Mouse (Mus musculus) adrenal gland, adult 2 months (tissue): Measurements from ENCODE around the gene Zfp1. TPM values are rescaled to one million over a fixed set of nuclear protein-coding genes. Genes with fewer than 3 reads are reported as not detected.

Experiments
- DNase-seq: peaks from one replicate; pipeline ENCODE4 v3.0.0; 2021
- long read RNA-seq: library from polyadenylated mRNA; stranded (forward); transcript quantifications from one replicate; pipeline ENCODE4 v2.0.0, GENCODE M21; 2021
- polyA plus RNA-seq: library from polyadenylated mRNA; depleted of rRNA; stranded (reverse); fragments of >200 nt; gene quantifications from 2 replicates; pipeline ENCODE4 v1.2.3, GENCODE M21; 2012; rRNA removed
- total RNA-seq, 2 experiments: library from RNA; stranded (reverse); gene quantifications; 2 replicates each; pipeline ENCODE4 v1.2.3; 2021

Zfp1 gene
- total RNA-seq (1 to 10 TPM; 6.1 to 9.8 TPM), polyA plus RNA-seq (5.3 and 5.6 TPM in 2 replicates)
- long read RNA-seq, transcript Zfp1-201 (4 exons, 1,811 nt): major isoform, 6 of 12 reads
- long read RNA-seq, partial matches to known transcripts: 0 of 12 reads
- long read RNA-seq, other reads (novel, unspliced or antisense): 3 of 12 reads

DNA sequence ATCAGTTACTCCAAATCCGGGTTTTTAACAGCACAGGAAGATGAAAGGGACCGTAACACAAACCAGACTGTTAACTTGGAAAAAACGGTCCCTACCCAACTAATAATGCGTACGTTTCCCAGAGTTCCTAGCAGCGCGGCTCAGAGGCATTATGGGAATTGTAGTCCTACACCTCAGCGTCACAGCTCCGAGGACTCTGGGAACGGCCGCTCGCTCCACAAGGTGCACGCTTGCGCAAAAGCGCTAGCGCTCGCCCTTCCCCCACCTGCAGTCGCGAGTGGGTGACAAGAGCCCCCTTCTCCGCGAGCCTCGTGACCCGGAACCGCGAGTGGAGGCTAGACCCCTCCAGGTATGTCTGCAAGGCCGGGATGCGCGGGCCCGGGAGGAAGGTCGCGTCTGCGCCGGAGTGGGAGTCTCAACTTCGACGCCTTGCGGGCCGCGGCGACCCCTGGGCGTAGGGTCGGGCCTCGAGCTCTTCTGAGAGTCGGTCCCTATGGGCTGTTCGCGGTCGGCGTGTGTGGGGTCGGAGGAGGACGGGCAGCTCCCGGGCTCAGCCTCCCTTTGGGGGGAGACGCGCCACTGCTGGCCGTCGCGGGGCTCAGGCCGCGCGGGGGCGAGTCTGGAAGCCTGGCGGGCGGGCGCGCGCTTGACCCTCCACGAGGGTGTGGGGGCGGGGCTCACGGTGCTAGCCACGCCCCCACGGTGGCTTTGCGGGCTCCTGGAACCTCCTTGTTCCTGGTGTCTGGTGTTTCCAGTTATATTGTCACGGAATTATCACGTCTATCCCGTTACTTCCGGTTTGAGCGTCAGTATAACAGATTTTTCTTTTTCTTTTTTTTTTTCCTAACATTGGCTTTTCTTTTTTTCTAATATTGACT lies at the start of gene Zfp1:
Gene Zfp1 (plus strand): TSS at position 138 of the 878 bp plus-strand sequence.
- peak; percentile 94 for DNase-seq

DNA sequence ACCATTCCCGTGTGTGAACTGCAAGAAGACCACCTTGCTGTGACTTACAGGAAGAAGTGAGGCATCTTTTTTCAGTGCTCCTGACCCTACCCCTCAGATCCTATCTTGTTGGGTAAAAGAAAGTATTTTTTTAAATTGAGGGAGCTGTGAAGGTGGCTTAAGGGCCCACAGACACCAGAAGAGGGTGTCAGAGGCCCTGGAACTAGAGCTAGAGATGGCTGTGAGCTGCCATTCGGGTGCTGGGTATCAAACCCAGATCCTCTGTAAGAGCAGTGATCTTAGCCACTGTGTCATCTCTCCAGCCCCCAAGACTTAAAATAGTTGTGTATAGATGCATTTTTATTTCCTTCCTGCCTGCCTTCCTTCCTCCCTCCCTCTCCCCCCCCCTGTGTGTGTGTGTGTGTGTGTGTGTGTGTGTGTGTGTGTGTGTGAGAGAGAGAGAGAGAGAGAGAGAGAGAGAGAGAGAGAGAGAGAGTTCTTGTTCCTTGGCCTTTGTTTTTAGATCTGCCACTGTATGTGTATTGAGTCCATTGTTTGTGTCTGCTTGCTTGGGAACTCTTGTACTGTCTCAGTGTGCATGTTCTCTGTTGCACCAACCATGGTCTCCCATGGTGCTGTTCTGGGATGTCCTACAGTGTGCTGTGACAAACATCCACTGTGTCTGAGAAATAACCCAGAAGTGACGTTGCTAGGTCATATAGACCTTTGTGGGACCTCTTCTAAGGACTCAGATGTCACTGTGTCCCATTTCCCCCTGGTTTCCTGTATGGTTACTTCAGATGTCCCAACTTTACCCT lies 49.0 kb upstream of the Zfp1 start:
- no peak for DNase-seq

DNA sequence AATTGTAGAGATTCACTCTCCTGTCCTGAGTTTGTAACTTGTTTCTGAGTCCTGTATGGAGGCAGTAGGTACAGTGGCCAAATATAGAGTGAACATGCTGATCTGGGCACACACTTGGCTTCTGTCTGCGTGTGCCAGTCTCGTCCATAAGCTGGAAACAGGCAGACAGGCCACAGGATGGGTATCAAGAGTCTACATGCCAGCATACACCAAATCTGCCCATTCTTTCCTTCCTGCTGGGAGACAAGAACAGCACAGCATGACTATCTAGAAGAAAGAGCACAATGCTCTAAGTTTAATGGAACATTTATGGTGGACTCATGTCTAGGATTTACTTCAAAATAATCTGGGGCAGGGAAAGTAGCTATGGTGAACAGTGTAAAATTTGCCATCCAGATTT lies 48.2 kb upstream of the Zfp1 start:
- DNase-seq: no peak

DNA sequence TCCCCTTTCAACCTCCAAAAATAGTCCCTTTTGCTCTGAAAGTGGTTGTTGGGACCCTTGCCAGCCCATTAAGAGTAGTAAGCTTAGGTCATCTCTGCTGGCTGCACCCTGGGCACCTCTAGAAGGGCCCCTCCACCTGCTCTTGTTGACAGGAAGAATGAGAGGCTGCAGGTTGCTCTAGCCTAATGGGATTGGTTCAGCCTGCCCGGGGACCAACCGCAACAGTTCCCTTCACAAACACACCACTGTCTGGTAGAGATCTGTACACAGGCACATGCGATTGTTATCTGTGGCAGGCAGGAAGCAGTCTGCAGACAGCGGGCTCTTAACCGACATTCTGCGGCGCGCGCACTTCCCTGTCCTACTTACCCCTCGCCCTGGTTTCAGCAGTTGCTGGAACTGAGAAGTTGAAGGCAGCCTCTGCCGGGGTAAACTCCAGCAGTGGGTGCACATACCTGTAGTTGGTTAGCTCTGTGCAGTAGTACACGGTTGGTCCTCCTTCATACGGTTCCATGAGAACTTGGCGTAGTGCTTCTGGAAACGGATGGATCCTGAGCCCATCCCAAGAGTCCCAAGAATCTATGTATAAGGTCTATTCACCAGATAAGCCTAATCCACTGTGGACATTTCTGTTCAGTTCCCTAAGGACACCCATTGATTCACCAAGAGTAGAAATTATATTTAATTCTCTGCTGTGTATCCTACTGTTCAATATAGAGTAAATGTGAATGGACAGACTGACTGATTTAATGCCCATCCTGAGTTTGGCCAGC lies 47.3 kb upstream of the Zfp1 start:
- peak; percentile 35 for DNase-seq

DNA sequence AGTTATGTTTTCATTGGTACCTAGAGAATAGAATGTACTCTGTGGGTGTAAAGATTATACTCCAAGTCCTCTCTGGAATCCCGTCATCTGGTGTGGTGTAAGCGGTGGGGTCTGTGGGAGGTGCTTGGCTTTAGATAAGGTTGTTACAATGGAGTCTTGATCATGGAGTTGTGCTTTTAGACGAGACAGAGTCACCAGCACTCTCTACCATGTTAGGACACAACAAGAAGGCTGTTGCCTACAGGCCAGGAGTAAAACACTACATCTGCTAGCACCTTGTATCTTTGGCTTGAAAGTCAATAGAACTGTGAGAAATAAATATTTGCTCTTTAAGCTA lies 46.7 kb upstream of the Zfp1 start:
- DNase-seq: no peak

DNA sequence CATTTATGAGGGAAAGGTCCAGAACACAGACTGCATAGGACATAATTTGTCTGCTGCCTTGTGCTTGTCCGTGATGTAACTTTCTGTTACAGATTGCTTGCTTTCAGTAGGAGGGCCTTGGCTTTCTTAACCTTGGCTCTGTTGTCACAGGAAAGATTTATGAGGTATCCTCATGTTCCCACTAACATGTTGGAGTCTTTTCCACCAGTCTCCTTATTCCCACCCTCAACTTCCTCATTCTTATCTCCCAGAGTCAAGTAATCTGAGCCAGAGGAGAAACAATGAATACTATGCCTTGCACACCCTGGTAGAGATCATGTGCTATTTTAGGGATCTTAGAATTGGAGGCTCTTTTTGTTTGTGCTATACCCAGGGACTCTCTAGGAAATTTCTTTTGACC lies 45.9 kb upstream of the Zfp1 start:
- peak; percentile 64 for DNase-seq

DNA sequence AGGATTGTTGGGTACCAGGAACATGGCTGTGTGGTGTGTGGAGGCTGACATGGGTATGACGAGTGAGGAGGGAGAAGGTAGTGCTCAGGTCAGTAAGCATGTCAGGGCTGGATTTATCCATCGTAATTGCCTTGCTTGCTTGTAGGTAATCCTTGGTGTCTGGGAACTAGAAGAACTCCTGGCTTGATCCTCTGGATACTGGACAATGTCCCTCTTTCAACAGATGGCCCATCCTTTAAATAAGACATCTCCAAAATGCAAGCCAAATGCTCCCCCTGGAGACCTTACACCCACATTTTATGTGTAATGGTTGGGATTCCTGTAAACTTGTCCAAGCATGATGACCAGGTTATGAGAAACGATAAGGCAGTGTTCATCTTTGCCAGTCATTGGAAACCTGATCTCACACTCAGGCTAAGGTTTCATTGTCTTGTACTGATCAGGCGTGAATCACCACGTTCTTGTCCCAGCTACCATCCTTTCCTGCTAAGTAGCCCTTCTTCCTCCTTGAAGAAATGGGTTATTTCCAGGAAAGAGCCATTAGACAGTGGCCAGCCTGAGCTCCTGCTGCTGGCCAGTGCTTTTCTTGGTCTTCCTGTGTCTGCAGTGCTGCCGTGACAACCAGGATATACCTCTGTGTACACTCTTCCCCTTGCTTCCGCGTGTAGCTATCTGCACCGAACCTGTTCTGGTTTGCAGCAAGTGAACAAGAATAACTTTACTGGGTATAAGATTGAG lies 43.3 kb upstream of the Zfp1 start:
- DNase-seq: no peak

DNA sequence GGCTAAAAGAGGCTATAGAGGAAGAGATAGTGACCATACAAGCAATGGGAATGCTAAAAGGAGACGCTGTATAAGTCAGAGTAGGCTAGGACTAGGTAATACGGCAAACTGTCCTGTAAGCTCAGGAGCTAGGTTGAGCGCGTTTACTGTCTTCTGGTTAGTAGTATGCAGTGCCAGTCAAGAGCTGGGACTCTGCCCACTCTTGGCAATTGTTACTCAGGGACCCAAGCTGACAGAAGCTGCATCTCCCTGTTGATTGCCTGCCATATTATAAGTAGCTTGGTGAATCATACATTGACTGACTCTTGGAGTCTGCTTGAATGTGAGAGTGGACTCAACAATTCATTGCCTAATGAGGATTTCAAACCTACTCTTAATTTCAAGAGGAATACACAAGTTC lies 41.2 kb upstream of the Zfp1 start:
- no peak for DNase-seq

DNA sequence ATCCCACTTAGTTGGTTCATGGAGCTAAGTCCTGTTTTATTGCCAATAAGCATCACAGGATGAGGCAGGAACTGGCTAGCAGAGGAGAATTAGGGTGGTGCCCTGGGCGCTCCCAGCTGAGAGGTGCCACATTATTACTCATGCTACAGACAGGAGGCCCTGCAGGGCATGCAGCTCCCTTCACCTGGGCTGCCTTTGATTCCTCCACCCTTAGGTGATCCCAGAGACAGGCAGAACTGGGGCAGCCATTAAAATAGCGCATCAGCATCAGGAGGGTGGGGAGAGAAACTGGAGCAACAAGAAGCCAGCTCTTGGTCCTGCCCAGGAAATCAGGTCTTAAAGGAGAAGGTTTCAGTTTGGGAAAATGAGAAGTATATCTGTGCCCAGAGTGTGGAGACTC lies 38.2 kb upstream of the Zfp1 start:
- DNase-seq: no peak

DNA sequence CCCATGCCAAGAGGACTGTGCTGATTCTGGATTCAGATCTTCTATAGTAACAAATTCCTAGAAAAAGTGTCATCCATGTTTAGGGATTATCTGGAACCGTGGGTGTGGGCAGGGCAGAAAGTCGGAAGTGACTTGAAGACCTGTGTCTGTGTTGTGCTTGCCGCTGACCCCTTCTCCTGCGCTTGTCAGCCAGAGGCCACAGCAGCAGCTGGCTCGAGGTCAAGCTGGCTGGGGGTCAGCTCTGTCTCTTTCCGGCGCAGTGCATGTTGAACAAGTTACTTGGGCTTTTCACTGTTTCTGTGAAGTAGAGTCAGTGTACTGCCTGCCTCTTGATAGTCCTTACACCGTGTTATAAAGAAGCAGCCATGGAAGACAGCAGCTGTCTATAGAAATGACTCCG lies 36.2 kb upstream of the Zfp1 start:
- DNase-seq: no peak

DNA sequence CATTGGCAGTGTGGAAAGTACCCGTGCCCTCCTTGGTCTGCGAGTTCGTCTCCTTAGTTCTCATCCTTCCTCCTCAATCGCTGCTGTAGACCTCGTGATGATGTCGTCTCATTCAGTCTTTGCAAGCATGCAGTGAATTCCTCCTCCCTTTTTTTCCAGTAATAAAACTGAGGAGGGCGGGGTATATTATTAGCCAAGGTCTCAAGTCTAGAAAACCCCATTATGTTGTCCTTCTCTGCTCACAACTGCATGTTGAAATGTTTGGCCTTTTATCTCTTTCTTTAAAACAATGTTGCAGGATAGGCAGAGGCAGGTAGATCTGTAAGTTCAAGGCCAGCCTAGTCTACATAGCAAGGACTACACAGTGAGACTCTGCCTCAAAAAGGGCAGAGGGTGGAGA lies 35.8 kb upstream of the Zfp1 start:
- DNase-seq: no peak

DNA sequence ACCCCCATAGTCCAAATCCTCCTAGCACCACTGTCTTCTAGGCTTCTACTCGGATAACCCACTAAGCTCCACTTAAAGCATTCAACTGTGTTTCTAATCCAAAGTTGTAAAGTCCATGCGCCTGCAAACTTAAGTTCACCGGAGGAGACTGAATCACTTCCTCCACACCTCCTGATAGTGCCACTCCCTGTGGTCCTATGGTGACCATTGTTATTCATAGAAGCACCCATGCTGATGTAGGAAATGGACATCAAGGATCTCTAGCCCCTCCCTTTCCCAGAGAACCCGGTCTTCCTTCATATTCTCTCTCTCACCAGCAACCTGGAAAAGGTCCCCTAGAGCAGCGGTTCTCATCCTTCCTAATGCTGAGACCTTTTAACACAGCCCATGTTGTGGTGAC lies 30.0 kb upstream of the Zfp1 start:
- DNase-seq: no peak

DNA sequence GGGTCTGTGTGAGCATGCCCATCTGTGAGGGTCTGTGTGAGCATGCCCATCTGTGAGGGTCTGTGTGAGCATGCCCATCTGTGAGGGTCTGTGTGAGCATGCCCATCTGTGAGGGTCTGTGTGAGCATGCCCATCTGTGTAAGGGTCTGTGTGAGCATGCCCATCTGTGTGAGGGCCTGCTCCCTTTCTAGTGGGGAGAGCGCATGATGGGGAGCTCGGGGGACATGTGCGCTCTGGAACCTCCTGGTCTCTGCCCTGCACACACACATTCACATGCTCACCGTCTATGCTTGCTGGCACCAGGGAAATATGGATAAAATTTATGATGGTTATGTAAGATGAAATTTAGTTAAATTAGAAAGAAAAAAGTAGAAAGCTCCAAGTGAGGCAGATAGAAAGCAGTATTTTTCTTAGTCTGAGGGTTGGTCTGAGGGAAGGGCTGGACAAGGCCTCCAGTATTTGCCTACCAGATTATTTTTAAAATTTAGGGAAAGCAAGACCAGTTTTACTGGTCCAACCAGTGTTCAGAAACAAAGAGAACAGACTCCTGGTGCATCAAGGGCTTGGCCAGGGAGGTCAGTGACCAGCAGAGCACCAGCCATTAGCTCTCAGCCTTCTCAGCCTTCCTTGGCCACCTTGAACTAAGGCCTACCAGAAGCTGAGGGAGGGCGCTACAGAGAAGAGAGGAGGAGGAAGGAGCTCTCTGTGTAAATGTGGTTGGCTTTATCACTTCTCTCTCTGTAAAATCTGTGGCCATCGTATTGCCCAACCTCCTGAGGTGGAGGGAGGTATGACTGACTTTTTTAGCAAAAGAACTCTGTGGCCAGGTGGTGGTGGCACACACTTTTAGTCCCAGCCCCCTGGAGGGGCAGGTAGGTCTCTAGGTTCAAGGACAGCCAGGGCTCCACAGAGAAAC lies 28.2 kb upstream of the Zfp1 start:
- DNase-seq: no peak

DNA sequence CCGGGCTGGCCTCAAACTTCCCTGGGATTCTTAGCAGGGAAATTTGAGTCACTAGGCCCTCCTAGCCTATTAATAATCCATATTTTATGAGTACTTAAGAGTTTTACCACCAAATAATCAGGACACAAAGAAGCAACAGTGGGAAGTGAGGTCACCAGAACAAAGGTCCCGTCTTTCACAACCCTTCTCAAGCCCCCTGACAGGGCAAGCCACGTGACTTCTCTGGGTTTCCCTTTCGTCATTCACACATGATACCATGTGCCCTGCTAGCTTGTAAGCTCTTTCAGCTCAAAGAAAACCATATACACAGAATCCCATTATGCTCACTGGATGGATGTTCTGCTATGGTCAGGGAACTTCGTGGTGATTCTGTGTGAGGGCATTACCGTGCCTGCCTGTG lies 25.4 kb upstream of the Zfp1 start:
- DNase-seq: no peak

DNA sequence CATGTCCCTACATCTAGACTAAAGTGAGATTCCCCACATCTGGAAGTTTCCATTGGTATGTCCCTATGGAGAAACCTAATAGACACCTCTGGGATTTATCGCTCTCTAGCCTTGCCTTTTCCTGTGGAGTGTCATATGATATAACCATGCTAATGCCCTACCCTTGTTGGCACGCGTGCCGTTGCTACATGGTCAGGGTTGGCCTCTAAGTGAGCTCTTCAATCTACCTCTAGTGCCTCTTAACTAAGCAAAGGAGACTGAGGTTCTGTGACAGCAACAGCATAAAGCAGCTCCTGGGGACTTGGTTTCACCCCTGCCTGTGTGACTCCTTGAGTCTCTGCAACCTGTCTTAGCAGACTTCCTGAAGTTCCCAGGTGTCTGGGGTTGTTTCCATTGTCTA lies 24.9 kb upstream of the Zfp1 start:
- no peak for DNase-seq

DNA sequence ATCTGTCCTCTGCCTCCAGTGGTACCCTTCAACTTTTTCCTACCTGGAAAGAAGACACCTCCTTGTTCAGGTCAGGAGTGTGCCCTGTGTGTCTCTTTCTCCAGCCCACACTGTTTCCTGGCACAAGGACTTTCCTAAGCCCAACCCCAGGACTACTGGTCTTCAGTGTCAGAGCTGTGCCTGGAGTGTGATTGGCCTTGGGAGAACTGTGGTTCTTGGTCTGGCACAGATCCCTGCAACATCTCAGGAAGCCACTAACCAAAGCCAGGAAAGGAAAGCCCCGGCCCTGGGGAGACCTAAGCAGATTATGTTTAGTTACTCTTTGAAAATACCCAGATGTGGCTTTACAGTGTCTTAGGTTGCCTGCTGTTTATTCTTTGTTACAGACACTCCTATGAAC lies 23.3 kb upstream of the Zfp1 start:
- peak; percentile 77 for DNase-seq

DNA sequence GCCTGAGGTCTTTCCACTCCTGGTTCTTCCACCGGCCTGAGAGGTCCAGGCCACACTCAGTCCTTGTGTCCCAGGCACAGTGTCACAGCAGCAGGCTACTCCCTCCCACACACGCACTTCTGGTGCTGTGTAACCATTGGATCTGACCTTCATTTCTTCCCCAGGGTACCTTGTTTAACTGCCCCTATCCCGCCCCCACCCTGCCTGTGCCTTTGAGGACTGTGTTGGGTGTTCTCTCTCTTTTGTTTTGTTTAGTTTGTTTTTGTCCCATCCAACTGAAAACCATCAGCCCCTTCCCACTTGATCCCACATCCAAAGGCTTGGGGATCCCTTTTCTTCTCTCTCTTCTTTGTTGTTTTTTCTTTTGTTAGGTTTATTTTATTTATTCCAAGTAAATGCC lies 21.1 kb upstream of the Zfp1 start:
- DNase-seq: no peak

DNA sequence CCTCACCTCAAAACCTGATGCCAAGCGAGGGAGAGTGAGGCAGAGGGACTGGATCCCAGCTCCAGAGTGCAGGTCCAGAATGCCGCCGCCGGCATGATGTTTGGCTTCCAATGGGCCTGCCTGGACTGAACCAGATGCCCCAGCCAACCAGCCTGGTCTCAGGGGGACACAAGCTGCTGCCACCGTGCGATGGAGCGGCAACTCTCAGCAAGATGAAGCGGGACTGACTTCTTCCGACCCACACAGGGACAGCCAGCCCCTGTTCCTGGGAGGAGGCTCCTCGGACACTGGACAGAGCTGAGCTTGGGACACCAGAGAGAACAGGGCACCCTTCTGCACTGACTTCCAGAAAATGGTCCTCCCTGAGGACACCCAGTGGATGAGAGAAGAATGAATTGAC lies 20.6 kb upstream of the Zfp1 start:
- no peak for DNase-seq

DNA sequence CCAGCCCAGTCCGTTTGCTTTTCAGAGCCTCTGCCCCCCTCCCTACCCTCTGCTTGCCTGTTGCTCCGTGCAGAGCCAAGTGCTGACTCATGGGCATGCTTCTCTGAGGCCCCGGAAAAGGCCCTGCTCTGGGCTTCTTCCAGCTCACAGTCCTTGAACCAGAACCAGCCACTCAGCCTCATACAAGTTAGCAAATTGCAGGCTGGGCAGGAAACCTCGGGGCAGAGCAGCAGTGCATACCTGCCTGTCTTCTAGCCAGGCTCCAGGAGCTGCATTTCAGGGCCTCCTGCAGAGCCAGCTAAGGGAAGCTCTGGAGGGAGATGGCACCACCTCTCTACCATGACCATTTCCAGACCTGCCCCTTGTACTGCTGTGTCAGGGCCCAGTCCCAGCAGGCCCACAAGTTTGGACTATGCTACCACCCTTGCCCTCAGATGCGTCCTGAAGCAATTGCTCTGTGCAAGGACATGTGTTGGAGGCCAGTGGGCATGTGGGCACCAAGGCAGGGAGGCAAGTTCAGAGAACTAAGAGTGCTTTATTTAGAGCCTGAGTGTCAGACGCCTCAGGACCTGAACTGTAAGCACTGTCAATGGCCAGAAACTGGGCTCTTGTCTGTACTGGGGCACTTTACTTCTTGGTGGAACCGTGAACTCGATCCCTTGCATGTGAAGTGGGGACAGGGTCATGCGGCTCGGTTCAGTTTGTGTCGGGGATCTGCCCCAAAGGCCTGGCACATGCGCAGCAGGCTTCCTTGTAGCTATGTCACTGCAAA lies 18.9 kb upstream of the Zfp1 start:
- DNase-seq: peak; percentile 95

DNA sequence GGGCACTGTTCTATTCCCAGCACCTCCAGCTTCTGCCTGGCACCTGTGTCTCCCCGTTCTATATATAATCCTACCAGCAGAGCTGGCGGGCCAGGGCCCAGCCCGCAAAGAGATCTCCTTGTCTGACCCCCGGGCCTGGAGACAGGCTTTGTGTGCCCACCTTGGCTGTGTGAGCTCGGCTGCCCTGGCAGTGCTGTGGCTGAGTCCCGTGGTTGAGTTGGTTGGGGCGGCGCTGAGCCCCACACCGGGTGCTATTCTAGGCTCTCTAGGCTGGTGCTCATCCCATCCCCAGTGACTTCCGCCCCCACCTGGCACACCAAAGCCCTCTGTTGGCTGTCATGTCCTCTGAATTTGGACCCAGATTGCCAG lies 18.4 kb upstream of the Zfp1 start:
- DNase-seq: no peak
